Mouse (Mus musculus) left cerebral cortex, postnatal 36 days (tissue): Measurements from ENCODE around the gene Gm13304. TPM values are rescaled to one million over a fixed set of nuclear protein-coding genes. Genes with fewer than 3 reads are reported as not detected.
"Not testable (repeated sequence)": the region's sequence is repeated elsewhere in the genome, so short reads cannot be mapped to it uniquely, and the experiment has no call there.

Experiments used
- DNase-seq, 2 experiments: peaks; one replicate each; pipeline ENCODE4 v3.0.0; 2021 to 2022; ENCODE audit warnings: low spot score in 2 of 2, mixed read lengths in 1 of 2
- intact Hi-C: fragments of 180-260 bp; cut with DNase I; formaldehyde crosslinking; loops from one replicate; pipeline ENCODE4 v1.15.1; 2025
- total RNA-seq, 2 experiments: library from RNA; stranded (reverse); gene quantifications; 2 replicates each; pipeline ENCODE4 v1.2.3; 2021

Gene Gm13304
- total RNA-seq, result 10 to 100 TPM; 28.7 to 36.9 TPM

DNA sequence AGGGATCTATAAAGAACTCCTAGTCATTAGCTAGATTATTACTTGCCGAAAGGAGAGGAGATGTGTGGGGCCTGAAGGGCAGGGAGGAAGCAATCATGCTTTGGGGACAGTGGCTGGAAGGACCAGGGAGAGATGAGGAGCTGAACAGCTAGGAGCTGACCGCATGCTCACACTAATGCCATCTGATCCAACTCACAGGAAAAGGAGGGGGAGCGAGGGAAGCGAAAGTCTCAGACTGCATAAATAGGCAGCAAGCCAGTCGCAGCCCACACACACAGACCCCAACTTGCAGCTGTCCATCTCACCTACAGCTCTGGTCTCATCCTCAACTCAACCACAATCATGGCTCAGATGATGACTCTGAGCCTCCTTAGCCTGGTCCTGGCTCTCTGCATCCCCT, at the start of gene Gm13304:
Gene Gm13304, plus strand, starts transcription at position 301 of the 400 bp plus-strand sequence.
- intact Hi-C loops, result not testable (repeated sequence)

DNA sequence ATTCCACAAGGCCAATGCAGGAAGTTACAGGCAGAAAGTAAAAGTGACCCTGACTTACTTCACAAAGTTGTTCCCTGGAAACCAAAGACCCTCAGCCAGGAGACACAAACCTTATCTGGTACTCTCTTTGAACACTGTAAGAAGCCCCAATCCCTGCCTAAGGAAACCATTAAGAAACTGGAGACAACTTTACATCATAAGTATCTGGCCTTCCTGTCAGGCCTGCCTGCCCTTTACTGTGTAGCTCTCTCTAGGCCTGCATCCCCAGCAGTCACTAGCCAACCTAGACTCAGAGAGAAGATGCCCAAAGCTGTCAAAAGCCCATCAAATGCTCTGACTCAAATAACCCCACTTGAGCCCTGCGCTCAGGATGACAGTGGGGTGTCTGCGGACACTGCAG, 23.7 kb upstream of the Gm13304 start, which contains the start of gene Gm3893:
Gene Gm3893, plus strand, starts transcription at position 301 of the 400 bp plus-strand sequence.
- intact Hi-C loops, DNase-seq: not testable (repeated sequence)

More for the DNA sequence above, at the start of gene Gm13304:
- DNase-seq, result not testable (repeated sequence)

DNA sequence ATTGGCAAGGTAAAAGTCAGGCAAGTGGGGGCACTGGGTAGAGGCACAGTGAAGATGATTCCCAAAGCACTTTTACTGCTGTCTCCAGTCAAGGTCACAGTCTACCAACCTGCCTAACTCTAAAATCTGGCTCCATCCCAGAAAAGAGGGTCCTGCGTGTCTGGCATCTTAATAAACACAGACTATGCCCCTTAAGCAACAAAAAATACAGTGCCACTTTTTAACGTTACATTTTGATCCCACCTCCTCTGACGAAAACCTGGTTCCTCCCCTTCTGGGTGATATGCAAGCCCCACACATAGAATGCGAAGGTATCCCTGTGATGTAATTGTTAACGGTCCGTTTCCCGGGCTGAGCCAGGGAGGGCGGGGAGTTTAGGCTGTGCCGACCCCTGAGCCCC, 38.5 kb downstream of the Gm13304 start, which contains the start of gene Gm13306:
Gene Gm13306, plus strand, starts transcription at position 301 of the 400 bp plus-strand sequence.
- DNase-seq, intact Hi-C loops: not testable (repeated sequence)

Other genes starting within 250 kb of the Gm13304 start
- not detected for gene Gm21541, start 211.2 kb upstream of the Gm13304 start, total RNA-seq
- 10 to 100 TPM; 52.3 to 67.4 TPM for gene Gm20878, start 173.2 kb upstream of the Gm13304 start, total RNA-seq
- gene Fam205a4, start 148.8 kb upstream of the Gm13304 start, total RNA-seq, result 1 to 10 TPM; 5.1 to 5.6 TPM
- 1 to 10 TPM; 5.7 to 5.8 TPM for gene Gm21093, start 80.1 kb upstream of the Gm13304 start, total RNA-seq
- not detected for gene Gm3893, start 23.6 kb upstream of the Gm13304 start, total RNA-seq
- 10 to 100 TPM; 33.6 to 54.7 TPM for gene Gm13306, start 38.6 kb downstream of the Gm13304 start, total RNA-seq
- 1 to 10 TPM; 1.0 to 1.1 TPM for gene Gm13305, start 53.8 kb downstream of the Gm13304 start, total RNA-seq
- 10 to 100 TPM in 1 of 2 experiments, 1 to 10 TPM in 1; 8.4 to 13.1 TPM for gene Gm10600, start 125.8 kb downstream of the Gm13304 start, total RNA-seq
- gene Ccl21b, start 140.9 kb downstream of the Gm13304 start, total RNA-seq, result not detected
- gene Gm21953, start 179.4 kb downstream of the Gm13304 start, total RNA-seq, result not detected
- under 1 TPM in 1 of 2 experiments, not detected in 1; 0.66 TPM for gene Fam205a3, start 203.5 kb downstream of the Gm13304 start, total RNA-seq